Mouse (Mus musculus) B cell, adult (primary cell): ENCODE results near the gene Rundc3b. TPM values are rescaled to one million over a fixed set of nuclear protein-coding genes. Genes with fewer than 3 reads are reported as not detected.

Experiments used
- total RNA-seq: library from RNA; stranded (reverse); gene quantifications from 4 replicates; pipeline ENCODE4 v1.2.4, GENCODE M21; 2023; ENCODE audit not compliant: inconsistent age

The Rundc3b gene
- 1.2 to 3.0 TPM (median 1.4 TPM) in 4 replicates for total RNA-seq

DNA sequence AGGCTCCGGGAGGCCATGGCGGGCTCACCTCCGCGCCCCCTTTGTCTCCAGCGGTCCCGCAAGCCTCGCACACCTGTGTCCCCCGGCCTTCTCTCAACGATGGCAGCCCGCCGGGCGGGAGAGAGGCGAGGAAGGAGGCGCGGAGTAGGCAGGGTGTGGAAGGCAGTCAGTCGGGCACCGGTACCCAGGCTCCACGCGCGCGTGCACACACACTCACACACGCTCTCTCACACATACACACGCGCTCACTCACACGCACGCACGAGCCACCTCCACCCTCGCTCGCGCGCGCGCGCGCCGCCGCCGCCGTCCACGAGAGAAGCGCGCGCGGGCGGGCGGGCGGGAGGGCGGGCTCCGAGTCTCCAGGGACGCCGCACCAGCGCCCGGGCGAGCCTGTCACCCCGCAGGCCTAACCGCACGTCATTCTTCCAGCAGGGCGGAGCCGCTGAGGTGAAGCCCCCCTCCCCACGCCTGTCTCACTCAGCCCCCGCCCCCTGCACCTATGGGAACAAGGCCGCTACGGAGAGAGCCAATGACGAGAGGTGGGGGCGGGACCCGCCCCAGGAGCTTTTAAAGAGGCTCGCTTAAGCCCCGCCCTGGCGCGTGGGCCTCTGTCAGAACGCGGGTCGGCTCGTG, at the start of gene Rundc3b:
Gene Rundc3b (minus strand): TSS at position 357 of the 636 bp plus-strand sequence.

GRCm38 (mm10) chr5:8659911-8660737, 37.4 kb upstream of the Rundc3b start, which contains the start of gene Abcb1a:
Gene Abcb1a (plus strand): TSS chr5:8660077.

Other genes with a start within 250 kb of the Rundc3b start
- gene Dbf4, start 200.2 kb downstream of the Rundc3b start, total RNA-seq = 39.7 to 47.3 TPM (median 43.0 TPM) in 4 replicates
- gene Slc25a40, start 200.1 kb downstream of the Rundc3b start, total RNA-seq = 7.9 to 10.6 TPM (median 9.5 TPM) in 4 replicates
- 3.7 to 5.0 TPM (median 4.5 TPM) in 4 replicates for gene Abcb1a, start 37.1 kb upstream of the Rundc3b start, total RNA-seq
- gene Abcb1b, start 175.2 kb upstream of the Rundc3b start, total RNA-seq = 1.2 to 3.8 TPM (median 2.6 TPM) in 4 replicates